Mouse (Mus musculus) limb, embryonic 10.5 days (tissue): ENCODE measurements around the gene Mark1. TPM values are rescaled to one million over a fixed set of nuclear protein-coding genes. Genes with fewer than 3 reads are reported as not detected.

Source experiments
- DNase-seq: peaks from one replicate; pipeline ENCODE4 v3.0.0-alpha.2; 2017; ENCODE audit warnings: low spot score
- H3K27ac ChIP-seq: fragments of 300-500 bp; sonication (generic); 2 replicates; pipeline ENCODE4 v1.5.1; 2016; ENCODE audit warnings: mild to moderate bottlenecking
- H3K27me3 ChIP-seq: fragments of 300-500 bp; sonication (generic); 2 replicates; pipeline ENCODE4 v1.6.1; 2016; ENCODE audit warnings: low read depth, mild to moderate bottlenecking; ENCODE audit not compliant: poor library complexity, severe bottlenecking
- H3K36me3 ChIP-seq: fragments of 300-500 bp; sonication (generic); 2 replicates; pipeline ENCODE4 v1.6.1; 2016; ENCODE audit warnings: mild to moderate bottlenecking, moderate library complexity
- H3K4me1 ChIP-seq: fragments of 300-500 bp; sonication (generic); 2 replicates; pipeline ENCODE4 v1.6.1; 2016
- H3K4me3 ChIP-seq: fragments of 300-500 bp; sonication (generic); 2 replicates; pipeline ENCODE4 v1.5.1; 2016; ENCODE audit warnings: mild to moderate bottlenecking, moderate library complexity
- H3K9me3 ChIP-seq: fragments of 300-500 bp; sonication (generic); replicated peaks from 2 replicates; pipeline ENCODE4 v1.6.1; 2016; ENCODE audit warnings: mild to moderate bottlenecking
- WGBS: fragments of 180-500 bp; shearing (Covaris S2); methylation state at CpG from one replicate; pipeline ENCODE4 v1.1.7; 2016; 5-methylcytosine and 5-hydroxymethylcytosine counted together
- polyA plus RNA-seq: library from polyadenylated mRNA; unstranded; fragments of >200 nt; fragmentation: Nextera tagmentation; extraction: Ambion mirVana; gene quantifications from 2 replicates; pipeline ENCODE4 v1.2.1, GENCODE M21; 2016

The Mark1 gene
- polyA plus RNA-seq, 1 experiment from 2014 or later = 2.4 TPM

DNA sequence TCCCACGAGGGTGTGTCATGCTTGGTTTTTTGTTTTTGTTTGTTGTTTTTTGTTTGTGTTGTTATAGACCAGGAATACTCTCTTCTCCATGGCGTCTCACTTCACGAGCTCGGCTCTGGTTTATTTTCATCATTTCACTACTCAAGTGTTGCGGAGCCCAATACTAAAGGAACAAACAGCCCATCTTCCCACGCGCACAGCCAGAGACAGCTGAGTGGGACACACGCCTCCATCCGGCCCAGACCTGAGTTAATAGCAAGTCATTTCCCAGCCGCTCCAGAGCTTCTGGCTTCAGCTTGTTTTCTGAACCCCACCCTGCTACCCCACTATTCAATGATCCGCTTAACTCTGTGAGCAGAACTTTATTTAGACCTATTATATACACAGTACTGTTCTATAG, 48.3 kb downstream of the Mark1 start:
- no peaks in the 10 kb centered on the region for H3K4me1 ChIP-seq
- H3K4me3 ChIP-seq = no peak overlapping the region
- H3K36me3 ChIP-seq = no peaks in the 10 kb centered on the region
- DNase-seq = no peak
- H3K27me3 ChIP-seq = no peaks in the 10 kb centered on the region
- H3K9me3 ChIP-seq = no peaks in the 10 kb centered on the region
- H3K27ac ChIP-seq = no peak overlapping the region
- WGBS = 93% methylated on average over 11 of the region's 11 CpGs

DNA sequence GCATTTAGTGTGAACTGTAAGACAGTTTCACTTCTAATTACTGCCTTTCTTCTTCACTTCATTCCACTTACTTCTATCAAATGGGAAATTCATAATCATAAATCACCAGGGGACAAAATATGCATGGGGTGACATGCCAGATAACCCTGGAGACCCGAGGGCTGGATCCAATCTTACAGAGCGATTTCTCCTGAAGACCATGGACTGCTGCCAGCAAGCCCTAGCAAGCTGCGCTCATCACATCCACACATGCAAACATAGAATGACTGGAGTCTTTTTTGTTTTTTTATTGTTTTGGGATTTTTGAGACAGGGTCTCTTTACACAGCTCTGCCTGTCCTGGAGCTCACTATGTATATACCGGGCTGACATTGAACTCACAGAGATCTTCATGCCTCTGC, 61.3 kb downstream of the Mark1 start:
- H3K27me3 ChIP-seq = no peaks in the 10 kb centered on the region
- H3K36me3 ChIP-seq = 0 out of 2 replicates have a peak, but pooled peaks cover 9% of the 10 kb centered on the region
- H3K4me3 ChIP-seq = no peak overlapping the region
- no peak for DNase-seq
- H3K9me3 ChIP-seq = no peaks in the 10 kb centered on the region
- WGBS = 90% methylated on average over 4 of the region's 4 CpGs
- no peak overlapping the region for H3K27ac ChIP-seq
- H3K4me1 ChIP-seq = no peaks in the 10 kb centered on the region

DNA sequence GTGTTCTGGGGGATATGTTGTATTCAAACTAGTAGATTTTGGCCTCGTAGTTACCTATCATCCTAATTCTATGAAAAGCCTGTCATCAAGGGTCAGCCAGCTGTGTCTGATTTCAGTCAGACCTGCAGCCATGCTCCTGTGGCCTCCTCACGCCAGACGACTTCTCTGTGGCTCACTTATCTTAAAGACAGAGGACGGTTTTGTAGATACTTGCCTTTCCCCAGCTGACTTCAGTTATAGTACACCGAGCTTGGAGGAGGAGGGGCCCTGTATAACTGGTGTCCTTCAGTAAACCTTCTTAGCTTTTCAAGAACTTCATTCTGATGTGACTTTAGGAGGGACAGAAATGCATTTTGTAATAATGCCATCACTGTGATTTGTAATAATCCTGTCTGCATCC, 63.4 kb downstream of the Mark1 start:
- 0 out of 2 replicates have a peak, but pooled peaks cover 9% of the 10 kb centered on the region for H3K36me3 ChIP-seq
- H3K4me1 ChIP-seq = no peaks in the 10 kb centered on the region
- no peaks in the 10 kb centered on the region for H3K27me3 ChIP-seq
- H3K4me3 ChIP-seq = no peak overlapping the region
- H3K27ac ChIP-seq = no peak overlapping the region
- no peaks in the 10 kb centered on the region for H3K9me3 ChIP-seq
- WGBS = 65% methylated on average over 5 of the region's 5 CpGs
- no peak for DNase-seq

DNA sequence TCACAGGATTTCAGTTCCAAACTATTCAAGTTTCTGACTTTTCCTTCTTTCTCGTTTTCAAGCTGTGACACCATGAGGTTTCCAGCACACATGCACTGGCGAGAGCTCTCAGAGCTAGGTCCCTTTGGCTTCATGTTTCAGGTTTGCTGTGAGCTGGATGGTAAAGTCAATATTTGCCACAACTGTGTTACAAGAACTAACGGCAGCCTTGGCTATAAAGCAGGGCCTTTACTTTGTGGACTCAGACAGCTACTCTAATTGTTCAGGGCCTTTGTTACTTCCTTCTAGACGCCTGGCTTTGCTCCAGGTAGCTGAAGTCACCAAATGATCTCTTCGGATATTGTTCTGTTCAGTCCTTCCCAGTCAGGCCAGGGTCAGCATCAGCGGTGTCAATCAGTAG, 63.9 kb downstream of the Mark1 start:
- 0 out of 2 replicates have a peak, but pooled peaks cover 9% of the 10 kb centered on the region for H3K36me3 ChIP-seq
- H3K9me3 ChIP-seq = no peaks in the 10 kb centered on the region
- H3K4me3 ChIP-seq = no peak overlapping the region
- H3K27ac ChIP-seq = no peak overlapping the region
- peak; percentile 18 for DNase-seq
- H3K4me1 ChIP-seq = no peaks in the 10 kb centered on the region
- 81% methylated on average over 6 of the region's 6 CpGs for WGBS
- H3K27me3 ChIP-seq = no peaks in the 10 kb centered on the region

DNA sequence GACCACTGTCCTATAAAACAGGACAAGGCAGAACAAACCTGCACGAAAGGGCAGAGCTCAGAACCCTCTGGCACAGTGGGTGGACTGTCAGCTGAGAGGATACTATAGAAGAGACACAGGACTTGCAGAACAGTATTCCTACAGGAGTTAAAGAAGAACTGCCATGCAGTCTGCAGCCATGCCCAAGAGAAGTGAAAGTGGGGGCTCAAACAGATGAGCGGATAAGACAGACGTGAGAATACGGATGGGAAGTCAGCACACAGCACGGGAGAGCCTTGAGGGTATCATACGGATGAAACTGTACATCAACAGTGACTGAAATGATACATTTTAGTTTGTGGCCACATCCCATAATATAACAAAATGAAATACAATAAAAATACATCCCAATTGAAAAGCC, 68.3 kb downstream of the Mark1 start:
- H3K27ac ChIP-seq = no peak overlapping the region
- WGBS = 95% methylated on average over 6 of the region's 6 CpGs
- no peaks in the 10 kb centered on the region for H3K9me3 ChIP-seq

DNA sequence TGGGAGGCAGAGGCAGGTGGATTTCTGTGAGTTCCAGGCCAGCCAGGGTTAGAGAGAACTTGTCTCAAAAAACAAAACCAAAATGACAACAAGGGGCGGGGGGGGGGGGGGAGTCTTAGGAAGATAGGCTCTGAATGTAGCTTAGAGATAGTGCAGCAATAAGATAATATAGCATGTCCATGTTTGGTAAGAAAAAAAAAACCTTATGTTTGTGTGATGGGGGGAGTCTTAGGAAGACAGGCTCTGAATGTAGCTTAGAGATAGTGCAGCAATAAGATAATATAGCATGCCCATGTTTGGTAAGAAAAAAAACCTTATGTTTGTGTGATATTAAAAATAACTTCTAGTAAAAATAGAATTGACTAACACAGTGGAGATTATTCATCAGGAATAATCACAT, 71.0 kb downstream of the Mark1 start:
- no peak for DNase-seq
- 67% methylated on average over 1 of the region's 1 CpGs for WGBS
- no peaks in the 10 kb centered on the region for H3K9me3 ChIP-seq

More for the DNA sequence above, 68.3 kb downstream of the Mark1 start:
- H3K36me3 ChIP-seq = peaks cover 16% of the 10 kb centered on the region
- no peak for DNase-seq
- H3K27me3 ChIP-seq = no peaks in the 10 kb centered on the region
- H3K4me1 ChIP-seq = no peaks in the 10 kb centered on the region
- H3K4me3 ChIP-seq = no peak overlapping the region

DNA sequence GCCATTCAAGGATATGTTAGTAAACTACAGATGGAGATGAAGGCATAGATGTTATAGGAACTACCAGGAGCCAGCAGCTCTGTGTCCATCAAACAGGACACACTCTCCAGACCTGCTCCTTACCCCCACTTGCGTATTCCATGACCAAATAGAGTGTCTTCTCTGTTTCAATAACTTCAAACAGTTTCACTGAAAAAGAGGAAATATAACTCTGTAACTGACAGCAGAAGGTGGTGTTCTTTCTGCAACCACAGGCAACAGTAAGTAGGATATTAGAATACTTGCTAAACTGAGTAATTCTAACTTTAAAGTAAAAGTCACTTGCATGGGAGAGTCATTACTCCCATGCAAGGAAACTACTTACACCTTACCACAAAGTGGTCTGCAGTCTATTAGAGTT, 71.5 kb downstream of the Mark1 start:
- H3K27ac ChIP-seq = no peak overlapping the region
- H3K36me3 ChIP-seq = peaks cover 12% of the 10 kb centered on the region
- 95% methylated on average over 1 of the region's 1 CpGs for WGBS
- DNase-seq = no peak
- H3K9me3 ChIP-seq = no peaks in the 10 kb centered on the region
- no peak overlapping the region for H3K4me3 ChIP-seq
- H3K27me3 ChIP-seq = no peaks in the 10 kb centered on the region
- no peaks in the 10 kb centered on the region for H3K4me1 ChIP-seq

More for the DNA sequence above, 71.0 kb downstream of the Mark1 start:
- H3K27ac ChIP-seq = no peak overlapping the region
- no peaks in the 10 kb centered on the region for H3K4me1 ChIP-seq
- no peak overlapping the region for H3K4me3 ChIP-seq
- H3K27me3 ChIP-seq = no peaks in the 10 kb centered on the region
- peaks cover 9% of the 10 kb centered on the region for H3K36me3 ChIP-seq

DNA sequence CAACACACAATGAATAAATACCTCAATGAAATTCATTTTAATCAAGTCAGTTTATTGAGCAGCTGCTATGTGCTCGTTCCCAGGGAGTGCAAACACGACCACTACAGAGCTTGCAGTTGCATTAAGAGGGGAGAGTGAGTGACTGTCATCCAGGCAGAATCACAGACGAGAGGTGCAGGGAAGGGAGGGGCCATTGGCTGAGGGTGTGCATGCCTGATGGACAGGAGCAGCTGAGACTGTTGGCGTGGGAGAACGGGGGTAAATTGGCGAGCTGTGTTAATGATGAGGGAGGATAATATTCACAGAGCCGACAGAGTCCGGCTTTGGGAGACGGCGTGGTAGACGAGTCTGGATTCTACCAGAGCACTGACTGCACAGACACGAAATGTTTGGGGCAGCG, 76.5 kb downstream of the Mark1 start:
- DNase-seq = no peak
- Histone ChIP-seq H3K27ac (no peak overlapping the region), H3K36me3 (peaks cover 36% of the 10 kb centered on the region), H3K4me3 (no peak overlapping the region), H3K9me3 (no peaks in the 10 kb centered on the region; the same call in 1 of the 2 replicates), H3K4me1 (no peaks in the 10 kb centered on the region), H3K27me3 (no peaks in the 10 kb centered on the region)
- 92% methylated on average over 13 of the region's 13 CpGs for WGBS

DNA sequence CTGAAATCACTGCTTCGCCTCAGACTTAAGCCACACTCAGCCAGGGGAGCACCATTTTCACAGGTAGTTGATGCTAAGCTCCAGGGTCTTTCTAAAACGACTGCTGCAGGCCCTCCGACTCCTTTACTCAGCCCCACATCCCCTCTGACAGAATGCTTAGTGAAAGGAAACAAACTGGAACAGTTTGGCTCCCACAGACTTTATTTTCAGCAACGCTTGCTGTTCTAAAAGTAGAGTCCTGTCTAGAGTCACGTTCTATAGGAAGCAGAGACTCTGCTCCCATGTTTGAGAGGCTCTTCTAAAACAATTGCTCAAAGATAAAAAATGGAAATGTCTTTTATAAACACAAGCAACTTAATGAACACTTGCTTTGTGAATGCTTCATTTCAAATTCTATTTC, 79.3 kb downstream of the Mark1 start:
- peaks cover 35% of the 10 kb centered on the region for H3K36me3 ChIP-seq
- H3K27ac ChIP-seq = no peak overlapping the region
- H3K27me3 ChIP-seq = no peaks in the 10 kb centered on the region
- H3K9me3 ChIP-seq = no peaks in the 10 kb centered on the region; the same call in 1 of the 2 replicates
- DNase-seq = no peak
- no peak overlapping the region for H3K4me3 ChIP-seq
- H3K4me1 ChIP-seq = no peaks in the 10 kb centered on the region
- WGBS = 86% methylated on average over 5 of the region's 5 CpGs

DNA sequence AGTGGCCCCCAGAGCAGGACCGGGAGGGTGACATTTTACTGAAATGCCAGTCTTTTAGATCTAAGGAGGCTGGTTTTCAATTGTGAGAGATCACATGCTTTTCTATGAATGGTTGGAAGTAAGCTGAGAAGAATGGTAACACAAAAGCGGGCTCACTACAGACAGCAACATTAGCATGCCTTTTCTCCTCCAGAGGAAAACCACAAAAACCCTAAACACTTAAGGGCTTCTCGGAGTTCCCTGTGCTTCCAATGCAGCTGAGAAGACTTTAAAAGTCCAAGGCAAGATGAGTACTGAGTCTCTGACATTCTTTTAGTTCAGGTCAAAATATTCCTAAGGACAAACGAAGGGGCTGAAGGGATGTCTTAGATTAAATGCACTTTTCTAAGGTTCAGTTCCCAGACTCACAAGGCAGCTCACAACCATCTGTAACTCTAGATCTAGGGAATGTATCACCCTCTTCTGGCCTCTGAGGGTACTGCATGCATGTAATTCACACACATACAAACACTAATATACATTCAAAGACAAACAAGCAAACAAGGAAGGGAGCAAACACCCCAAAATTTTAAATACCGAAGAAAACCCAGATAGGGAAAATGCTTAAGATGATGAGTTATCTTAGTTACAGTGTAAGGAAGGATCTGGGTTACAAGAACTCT, 81.0 kb downstream of the Mark1 start:
- Histone ChIP-seq H3K27ac (no peak overlapping the region), H3K4me3 (no peak overlapping the region), H3K4me1 (no peaks in the 10 kb centered on the region), H3K27me3 (no peaks in the 10 kb centered on the region), H3K9me3 (no peaks in the 10 kb centered on the region; the same call in 1 of the 2 replicates), H3K36me3 (peaks cover 41% of the 10 kb centered on the region)
- no peak for DNase-seq
- WGBS = 92% methylated on average over 5 of the region's 5 CpGs

DNA sequence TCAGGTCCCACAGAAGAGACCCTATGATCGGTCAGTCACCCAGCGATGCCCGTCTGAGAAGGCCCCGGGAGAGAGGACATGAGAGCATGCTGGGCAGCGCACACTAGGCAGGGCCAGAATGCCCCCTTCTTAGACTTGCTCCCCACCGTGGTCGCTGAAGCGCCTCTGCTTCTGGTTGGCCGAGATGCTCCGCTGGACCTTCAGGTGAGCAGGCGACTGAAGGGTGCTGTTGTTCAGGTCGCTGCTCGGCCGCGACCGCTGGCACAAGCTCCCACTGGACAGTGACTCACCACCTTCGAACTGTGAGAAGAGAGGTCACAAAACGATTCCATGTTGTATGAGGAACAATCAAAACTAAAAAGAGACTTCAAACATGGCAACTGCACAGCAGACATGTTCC, 87.0 kb downstream of the Mark1 start:
- DNase-seq = no peak
- H3K27me3 ChIP-seq = no peaks in the 10 kb centered on the region
- no peak overlapping the region for H3K4me3 ChIP-seq
- H3K4me1 ChIP-seq = no peaks in the 10 kb centered on the region
- peaks cover 52% of the 10 kb centered on the region for H3K36me3 ChIP-seq
- no peaks in the 10 kb centered on the region for H3K9me3 ChIP-seq
- WGBS = 94% methylated on average over 18 of the region's 18 CpGs
- H3K27ac ChIP-seq = no peak overlapping the region

DNA sequence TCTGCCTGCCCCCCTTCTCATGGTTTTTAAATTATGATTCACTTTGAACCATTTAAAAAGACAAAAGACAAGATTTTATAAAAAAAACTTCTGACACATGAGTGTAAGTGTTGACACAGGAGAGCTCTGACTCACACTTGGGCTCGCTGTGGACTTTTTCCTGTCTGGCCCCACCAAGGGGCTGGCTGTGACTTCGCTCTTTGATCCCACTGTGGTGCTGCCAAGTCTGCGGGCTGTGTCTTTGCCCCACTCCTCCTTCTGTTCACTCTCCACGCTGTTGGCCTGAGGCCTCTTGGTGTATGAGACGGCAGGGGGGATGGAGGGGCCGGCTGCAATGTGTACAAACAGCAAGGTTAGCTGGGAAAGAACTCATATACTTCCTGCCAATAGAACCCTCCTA, 87.5 kb downstream of the Mark1 start:
- 91% methylated on average over 6 of the region's 6 CpGs for WGBS
- no peak overlapping the region for H3K4me3 ChIP-seq
- DNase-seq = no peak
- no peaks in the 10 kb centered on the region for H3K27me3 ChIP-seq
- no peaks in the 10 kb centered on the region for H3K9me3 ChIP-seq
- no peaks in the 10 kb centered on the region for H3K4me1 ChIP-seq
- H3K36me3 ChIP-seq = peaks cover 54% of the 10 kb centered on the region
- no peak overlapping the region for H3K27ac ChIP-seq

DNA sequence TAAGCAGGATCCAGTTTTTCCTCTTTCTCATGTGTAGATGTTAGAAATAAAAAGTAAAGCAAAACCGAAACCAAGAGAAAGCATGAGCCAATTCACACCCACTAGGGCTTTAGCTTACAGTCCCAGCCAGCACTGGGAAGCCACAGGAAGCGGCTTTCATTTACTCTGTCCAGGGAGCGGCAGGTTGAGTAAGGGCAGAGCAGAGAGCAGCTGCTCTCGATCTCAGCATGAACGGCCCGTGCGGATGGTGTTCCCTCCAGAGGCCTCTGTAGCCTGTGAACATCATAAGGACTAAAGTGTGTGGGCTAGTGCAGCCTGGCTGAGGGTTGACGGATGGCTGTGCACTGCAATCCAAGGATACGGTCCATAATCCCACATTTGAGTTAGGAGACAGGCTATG, 90.8 kb downstream of the Mark1 start:
- WGBS = 83% methylated on average over 9 of the region's 9 CpGs
- Histone ChIP-seq H3K4me1 (no peaks in the 10 kb centered on the region), H3K4me3 (no peak overlapping the region), H3K27ac (no peak overlapping the region), H3K36me3 (peaks cover 69% of the 10 kb centered on the region), H3K27me3 (no peaks in the 10 kb centered on the region), H3K9me3 (no peaks in the 10 kb centered on the region)
- DNase-seq = no peak
